Mouse (Mus musculus) lung, postnatal 10 days (tissue): ENCODE data around the gene Fam57a.
"Not testable (repeated sequence)": the region's sequence is repeated elsewhere in the genome, so short reads cannot be mapped to it uniquely, and the experiment has no call there.

ENCODE experiments used
- DNase-seq: peaks from one replicate; pipeline ENCODE4 v3.0.0; 2021

The Fam57a gene

DNA sequence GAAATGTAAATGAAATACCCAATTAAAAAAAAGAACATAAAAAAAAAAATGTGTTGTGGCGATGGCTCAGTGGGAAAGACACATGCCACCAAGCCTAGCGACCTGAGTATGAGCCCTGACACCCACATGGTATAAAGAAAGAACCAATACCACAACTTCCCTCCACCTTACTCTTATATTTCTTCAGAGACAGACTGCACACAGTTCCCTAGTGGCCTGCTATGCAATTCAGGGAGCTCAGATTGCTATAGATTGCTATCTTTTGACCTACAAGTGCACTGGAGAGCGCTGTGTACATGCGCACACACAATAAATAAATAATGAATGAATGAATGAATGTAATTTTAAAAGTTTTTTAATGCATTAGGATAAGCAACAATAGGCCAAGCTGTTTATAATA, 4.3 kb downstream of the Fam57a start:
- no peak for DNase-seq

DNA sequence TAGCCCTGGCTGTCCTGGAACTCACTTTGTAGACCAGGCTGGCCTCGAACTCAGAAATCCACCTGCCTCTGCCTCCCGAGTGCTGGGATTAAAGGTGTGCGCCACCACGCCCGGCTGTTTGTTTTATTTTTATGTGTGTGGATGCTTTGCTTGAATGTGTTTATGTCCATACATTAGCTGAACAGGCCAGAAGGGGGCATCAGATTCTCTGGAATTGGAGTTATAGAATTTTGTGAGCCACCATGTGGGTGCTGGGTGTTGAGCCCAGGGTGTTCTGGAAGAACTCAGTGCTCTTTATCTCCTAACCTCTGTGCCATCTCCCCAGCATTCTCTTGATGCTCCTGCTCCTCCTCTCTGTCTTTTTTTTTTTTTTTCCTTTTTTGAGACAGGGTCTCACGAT, 7.4 kb downstream of the Fam57a start:
- DNase-seq: no peak

DNA sequence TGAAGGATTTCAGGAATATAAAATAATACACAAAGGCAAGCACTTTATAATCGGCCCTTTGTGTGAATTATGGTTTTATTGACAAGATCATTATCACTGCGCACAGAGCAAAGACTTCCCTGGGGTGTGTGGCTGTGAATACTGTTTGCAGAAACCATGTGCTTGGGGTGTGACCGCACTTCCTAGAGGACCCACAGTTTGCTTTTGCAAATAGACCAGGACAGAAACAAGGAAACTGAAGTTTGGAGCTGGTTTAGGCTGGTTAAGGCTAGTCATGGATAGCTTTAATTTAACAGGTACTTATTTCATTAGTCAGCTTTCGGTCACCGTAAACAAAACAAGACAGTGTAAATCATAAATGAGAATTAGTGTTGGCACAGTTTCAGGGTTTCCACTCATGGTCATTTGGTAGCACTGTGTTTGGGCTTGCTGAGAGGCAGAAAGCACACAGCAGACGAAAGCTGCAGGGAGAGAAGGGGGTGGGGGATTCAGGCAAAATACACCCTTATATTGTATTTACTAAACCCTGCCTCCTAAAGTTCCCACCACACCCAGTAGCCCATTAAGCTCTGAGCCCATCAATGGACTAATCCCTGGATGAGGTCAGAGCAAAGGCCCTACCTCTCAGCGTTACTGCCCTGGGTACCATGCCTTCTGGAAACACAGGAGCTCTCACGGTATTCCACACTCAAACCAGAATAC, 17.0 kb downstream of the Fam57a start:
- DNase-seq: no peak

DNA sequence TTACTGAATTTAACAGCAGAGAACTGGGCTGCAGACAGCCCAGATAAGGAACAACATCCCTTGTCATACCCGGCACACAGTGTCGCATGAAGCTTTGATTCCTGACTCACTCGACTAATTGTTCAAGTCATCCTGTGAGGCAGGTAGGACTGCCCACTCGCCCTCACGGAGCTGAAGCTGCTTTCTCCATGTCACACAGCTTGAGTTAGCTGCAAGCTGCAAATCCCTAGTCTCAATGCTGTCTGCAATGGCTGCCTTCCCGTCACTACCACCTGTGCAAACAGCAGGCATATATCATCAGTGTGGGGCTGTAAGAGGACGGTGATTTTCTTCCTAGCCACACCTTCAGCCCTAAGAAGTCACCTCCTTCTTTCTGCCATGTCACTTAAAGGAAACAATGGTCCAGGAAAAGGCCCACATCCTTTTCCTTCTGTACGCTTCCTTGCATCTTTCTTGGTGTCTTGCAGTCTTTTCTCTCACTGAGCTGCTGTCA, 17.6 kb downstream of the Fam57a start:
- DNase-seq: no peak

DNA sequence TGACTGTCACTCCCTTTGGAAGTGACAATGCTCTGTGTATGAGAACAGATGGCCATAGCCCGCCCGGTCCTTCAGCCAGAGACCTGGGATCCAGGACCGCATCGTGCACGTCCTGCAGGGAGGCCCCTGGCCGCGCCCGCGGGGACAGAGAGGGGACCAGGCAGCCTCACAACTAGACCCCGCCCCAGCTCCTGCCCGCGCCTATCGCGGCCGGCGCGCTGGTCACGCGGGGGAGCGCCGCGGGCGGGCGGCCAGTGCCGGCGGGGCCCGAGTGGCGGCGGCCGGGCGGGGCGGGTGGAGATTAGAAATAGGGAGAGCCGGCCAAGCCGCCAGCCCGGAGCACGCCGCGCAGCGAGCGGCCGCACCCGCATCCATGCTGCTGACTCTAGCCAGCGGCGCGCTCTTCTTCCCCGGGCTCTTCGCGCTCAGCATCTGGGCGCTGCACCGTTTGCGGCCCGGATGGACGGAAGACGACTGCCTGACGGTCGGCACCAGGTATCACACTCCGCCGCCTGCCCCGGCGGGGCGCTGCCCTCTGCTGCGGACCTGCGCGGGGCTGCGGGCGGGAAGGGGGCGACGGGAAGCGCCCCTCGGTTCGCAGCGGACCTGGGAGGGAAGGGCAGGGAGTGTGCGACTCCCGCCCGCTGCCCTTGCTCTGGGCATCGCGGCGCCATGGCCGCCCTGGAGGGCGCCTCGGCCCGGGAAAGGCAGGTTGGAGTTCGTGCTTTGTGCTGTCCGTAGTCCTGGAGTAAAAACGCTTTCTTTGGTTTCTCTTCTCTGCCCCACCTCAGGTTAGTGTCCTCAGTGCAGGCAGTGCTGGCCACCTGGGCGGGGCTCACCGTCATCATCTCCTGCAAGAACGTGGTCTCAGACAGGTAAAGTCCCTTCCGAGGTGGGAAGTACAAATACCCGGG, 22.5 kb downstream of the Fam57a start:
- DNase-seq: peak; percentile 92

DNA sequence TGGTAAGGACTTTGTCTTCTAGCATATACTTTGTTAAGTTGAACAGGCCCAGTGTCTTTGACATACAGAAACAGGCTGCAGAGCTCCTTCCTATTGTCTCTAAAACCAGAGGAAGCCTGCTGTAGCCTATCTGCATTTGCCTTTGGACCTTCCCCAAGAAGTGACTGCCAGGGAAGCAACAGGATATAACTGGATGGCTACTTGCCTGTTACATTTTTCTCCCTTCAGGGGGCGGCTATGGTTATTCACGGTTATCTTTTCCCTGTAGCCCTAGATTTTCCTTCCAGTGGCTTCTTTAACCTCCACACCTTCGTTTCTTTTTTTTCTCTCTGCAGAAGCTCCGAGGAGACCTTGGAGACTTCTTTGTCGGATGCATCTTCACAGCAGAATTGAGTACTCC, 27.3 kb downstream of the Fam57a start:
- no peak for DNase-seq

DNA sequence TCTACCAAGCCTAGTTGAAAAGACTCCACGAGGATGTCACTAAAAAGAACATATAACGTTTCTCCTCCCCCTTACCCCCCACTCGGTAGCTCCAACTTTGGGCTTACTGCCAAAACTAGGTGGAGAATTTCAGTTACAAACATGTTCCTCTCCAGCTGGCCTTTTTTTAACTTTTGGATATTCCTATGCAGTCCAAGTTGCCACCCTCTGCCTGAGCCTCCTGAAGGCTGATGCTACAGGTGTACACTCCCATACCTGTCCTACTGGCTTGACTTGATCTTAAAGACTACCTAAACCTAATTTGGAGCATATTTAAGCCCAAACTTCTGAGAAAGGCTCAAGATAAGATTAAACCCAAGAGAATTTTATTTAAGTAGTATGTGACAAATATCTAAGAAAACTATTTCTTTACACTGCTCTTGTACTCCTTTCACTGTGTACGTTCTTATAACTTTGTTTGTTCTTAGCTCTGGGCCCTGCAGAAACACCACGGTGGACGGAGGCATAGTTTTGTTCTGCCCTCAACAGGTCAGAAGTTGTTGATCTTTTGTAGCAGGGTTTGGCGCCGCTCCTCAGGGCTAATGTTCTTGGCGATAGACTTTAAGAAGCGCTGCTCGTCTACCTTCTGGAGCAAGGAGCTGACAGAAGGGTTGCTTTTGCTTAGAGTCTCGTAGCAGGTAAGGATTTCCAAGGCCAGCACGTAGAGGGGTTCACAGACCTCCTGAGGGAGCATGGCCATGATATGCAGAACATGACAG, 30.9 kb downstream of the Fam57a start:
- no peak for DNase-seq

DNA sequence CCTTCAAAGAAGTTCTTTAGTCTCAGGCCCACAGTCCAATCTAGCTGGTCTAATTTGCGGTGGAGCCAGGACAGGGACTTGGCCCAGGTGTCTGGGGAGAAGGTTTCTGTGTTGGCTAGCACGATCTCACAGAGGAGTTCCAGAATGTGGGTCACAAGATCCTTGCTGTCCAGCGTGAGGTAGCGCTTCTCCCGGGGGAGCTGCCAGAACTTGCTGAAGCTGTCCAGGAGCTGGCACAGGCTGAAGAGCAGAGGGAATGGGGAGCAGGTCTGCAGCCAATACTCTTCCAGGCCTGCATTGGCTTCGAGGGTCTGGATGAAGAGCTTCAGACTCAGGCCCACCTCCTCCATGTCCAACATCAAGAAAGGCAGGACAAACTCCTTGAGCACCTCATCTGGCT, 32.1 kb downstream of the Fam57a start:
- not testable (repeated sequence) for DNase-seq

DNA sequence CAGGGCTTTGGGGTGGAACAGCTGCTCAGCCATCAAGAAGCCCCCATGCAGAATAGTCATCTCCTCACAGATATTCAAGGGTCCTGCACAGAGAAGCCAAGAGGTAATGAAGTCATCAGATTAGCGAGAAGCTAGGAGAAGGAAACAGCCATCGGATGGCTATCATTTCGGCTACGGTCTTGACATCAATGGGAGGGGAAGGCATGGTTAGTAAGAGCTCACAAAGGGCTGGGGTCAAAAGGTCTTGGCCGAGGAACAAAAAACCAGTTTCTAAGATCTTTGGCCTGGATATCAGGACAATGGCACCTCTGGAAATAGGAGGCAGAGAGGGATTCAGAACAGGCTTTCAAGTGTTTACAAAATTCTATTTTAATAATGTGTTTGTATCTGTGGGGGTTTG, 34.4 kb downstream of the Fam57a start:
- DNase-seq: no peak

DNA sequence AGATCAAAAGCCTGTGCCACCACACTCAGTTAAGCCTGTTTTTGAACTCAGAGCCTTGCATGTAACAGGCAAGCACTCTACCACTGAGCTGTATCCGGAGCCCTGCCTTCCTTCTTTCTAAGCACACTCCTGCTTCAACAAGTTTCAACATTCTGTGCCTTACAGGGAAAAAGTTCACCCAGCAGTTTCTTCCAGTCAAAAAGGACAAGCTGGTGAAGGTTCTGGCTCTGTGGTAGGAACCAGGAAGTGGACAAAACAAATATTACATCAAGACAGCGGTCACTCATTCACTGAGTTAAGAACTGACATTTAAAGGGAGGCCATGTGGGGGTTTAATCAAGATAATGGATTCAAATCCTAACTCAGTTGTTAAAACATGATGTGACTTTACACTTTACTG, 35.5 kb downstream of the Fam57a start:
- DNase-seq: no peak

DNA sequence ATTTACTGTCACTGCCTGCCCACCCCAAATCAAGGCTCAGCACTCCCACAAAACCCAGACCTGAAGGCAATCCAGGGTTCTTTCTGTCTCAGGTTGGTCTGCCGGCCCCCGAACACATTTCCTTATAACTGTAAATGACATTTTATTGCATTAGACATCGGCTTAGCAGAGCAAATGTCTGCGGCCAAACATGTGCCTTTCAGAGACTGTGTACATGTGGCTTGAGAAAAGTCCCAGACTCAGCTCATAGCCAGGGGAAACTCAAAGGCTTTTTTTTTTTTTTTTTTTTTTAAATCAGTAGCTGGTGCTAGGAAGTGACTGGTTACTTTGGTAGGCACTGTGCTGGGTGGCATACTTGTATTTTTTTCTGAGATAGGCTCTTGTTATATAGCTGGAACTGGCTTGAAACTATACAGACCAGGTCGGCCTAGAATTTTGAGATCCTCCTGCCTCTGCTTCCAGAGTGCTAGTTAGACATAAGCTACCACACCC, 36.6 kb downstream of the Fam57a start:
- DNase-seq: no peak

DNA sequence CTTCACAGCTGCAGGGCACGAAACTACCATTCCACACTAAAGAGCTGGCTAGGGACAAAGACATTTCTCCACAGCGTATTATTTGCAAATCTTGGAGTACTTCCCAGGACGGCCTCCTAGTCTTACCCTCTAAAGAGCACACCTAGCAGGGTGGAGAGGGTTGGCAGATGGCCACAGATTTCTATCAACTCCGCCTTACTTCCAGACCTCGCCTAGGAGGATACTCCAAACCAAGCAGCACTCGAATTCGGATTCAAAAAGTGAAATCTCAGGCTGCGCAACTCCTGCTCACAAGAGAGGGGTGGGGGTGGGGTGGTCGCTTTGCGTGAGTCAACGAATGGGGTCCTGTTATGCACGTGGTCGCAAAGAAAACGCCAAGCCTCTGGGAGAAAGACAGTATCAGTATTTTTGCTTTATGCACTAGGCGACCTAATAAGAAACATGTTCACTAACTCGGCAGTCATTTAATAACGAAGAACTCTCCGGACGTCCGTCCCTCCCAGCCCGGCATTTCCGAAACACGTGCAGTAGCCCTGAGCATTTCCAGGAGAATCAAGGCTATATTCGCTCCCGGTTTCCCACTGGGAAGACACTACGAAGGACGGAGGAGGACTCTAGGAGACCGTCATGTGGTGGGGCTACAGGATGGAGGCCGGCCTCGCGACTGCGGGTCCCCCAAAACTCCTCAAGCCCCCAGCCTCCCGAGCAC, 37.4 kb downstream of the Fam57a start:
- DNase-seq: peak; percentile 82

DNA sequence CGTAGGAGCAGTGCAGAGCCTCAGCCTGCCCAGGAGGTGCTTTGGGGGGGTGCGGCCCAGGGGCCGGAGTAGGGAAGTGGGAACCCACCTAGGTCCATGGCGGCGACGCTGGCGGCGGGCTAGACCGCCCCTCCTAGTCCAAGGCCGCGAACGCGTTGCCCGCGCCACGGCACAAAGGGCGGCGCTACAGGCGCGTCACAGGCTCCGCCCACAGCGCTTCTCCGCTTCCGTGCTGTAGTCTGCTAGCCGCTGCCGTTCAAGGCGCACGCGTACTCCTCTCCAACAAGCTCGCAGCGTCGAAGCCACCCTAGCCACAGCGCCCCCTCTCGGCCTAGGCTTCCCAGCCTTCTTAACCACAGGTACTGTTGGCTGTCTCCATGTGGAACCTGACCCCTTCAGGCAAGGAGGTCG, 37.9 kb downstream of the Fam57a start, which contains the start of the genes Dbil5 and Gemin4:
Gene Dbil5 (plus strand): TSS at position 219 of the 411 bp plus-strand sequence.
Gene Gemin4 (minus strand): TSS at position 275 of the 411 bp plus-strand sequence.
- DNase-seq: peak; percentile 98

DNA sequence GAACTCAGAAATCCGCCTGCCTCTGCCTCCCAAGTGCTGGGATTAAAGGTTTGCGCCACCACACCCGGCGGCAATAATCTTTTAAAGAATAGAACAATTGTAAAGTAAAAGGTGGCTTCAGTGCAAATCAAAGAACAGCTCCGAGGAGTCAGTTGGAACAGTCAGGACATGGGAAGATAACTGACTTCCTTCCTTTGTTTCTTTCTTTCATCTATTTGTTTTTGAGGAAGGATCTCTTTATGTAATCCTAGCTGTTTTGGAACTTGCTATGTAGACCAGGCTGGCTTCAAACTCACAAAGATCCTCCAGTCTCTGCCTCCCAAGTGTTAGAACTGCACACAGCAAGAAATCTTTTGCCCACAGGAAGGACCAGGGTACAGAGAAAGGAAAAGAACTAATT, 45.2 kb downstream of the Fam57a start:
- DNase-seq: no peak

DNA sequence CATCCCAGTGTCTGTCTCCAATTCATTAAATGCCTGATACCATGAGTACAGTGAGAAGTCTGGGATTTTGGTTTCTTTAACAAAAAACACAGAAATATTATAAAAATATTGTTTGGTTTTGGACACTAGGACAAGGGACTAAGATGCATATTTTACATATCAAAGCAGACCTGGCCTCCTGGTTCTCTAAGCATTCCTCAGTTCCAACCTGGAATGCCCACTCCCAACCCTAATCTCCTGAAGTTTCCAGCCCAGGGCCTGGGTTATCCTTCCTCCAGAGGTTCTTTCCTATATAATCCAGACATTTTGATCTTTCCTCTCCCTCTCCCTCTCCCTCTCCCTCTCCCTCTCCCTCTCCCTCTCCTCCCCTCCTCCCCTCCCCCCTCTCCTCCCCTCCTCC, 45.6 kb downstream of the Fam57a start:
- DNase-seq: no peak

DNA sequence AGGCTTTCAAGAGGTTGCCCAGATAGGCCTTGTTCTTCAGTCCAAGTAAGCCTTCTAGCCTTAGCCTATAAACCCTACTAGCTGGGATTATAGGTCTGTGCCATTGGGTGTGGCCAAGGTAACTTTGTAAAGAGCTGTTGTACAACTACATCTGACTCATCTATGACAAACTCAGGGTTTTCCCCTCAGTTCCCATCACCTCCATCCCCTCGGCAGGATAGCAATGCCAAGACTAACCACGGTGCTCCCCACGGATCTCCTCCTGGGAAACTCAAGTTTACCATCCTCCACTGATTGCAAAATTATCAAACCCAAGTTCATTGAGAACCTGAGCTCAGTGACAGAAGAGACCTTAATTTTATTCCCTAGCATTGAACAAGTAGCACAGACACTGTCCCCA, 56.7 kb downstream of the Fam57a start:
- DNase-seq: no peak

DNA sequence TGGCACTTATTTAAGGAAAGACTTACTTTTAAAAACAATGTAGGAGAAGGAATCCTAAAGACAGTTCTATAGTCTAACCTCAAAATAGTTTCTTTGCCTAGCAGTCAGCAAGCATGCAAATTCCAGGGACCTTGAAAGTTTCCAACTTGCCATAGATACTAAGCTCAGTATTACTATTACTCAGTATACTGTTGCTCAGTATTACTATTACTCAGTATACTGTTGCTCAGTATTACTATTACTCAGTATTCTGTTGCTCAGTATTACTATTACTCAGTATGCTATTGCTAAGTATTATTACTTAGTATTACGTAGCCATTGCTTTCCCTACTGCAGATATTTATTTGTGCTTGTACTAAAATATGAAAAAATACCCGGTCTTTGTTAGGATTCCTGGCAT, 60.3 kb downstream of the Fam57a start:
- DNase-seq: no peak

DNA sequence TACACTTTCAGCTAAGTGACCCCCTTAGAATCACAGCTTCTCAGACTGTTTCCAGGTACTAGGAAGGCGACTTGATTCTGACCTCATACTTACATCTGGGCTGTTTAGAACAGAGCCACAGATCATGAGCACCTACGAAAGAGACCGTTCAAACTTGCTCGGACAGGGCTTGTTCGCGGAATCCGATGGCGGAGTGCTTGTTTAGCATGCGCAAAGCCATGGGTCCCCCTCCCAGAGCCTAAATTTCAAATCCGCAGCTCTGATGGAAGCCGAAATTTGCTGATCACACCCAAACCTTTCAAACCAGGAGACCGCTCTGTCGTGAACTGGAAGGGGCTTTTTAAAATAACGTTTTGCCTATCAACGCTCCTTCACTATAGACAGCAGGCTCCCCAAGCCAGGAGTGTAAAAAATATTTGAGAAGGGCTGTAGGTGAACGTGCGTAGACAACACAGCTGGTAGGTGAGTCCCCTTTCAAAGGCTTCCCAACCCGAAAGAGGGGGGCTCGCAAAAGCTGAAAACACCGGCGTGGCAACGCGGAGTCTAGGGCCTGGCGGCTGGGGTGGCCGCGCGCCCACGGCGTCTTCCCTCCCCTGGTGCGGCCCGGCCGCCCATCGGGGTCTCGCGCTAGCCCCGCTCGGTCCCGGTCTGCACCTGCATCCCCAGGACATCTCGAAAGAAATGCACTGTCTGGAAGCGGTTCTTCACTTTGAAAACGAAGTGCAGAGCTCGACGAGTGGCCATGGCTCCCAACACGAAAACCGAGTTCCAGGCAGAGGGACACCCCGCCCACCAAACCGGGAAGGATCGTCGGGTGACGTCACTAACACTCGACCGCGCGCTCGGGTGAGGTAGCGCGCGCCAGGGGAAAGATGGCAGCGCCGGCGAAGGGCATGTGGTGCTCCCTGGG, 63.7 kb downstream of the Fam57a start, which contains the start of the genes Mrm3 and Glod4:
Gene Mrm3 (plus strand): TSS at position 815 of the 910 bp plus-strand sequence.
Gene Glod4 (minus strand): TSS at position 825 of the 910 bp plus-strand sequence.
- DNase-seq: peak; percentile 96

DNA sequence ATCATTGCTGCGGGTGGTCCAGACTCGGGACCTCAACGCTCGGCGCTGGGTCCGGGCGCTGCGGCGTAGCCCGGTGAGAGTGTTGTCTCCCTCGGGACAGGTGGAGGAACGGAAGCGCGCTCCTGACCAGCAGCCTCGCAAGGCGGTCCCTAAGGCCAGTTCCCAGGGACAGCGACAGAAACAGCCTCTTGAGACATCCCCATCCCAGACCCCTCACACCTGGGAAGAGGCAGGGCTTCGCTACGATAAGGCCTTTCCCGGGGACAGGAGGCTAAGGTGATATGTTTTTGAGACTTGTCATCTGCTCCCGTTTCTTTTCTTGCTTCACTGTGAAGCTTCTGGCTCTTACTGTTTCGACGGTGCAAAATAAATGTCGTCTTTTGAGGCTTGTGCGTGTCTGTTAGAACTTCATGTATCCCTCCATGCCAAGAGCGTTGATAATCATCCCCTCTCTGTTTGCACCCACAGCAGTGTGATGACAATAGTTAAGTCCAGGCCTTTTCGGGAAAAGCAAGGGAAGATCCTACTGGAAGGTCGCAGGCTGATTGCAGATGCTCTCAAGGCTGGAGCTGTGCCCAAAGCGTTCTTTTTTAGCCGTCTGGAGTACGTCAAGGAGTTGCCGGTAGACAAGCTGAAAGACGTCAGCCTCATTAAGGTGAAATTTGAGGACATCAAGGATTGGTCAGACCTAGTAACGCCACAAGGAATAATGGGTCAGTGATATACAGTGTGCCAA, 64.5 kb downstream of the Fam57a start:
- DNase-seq: no peak

DNA sequence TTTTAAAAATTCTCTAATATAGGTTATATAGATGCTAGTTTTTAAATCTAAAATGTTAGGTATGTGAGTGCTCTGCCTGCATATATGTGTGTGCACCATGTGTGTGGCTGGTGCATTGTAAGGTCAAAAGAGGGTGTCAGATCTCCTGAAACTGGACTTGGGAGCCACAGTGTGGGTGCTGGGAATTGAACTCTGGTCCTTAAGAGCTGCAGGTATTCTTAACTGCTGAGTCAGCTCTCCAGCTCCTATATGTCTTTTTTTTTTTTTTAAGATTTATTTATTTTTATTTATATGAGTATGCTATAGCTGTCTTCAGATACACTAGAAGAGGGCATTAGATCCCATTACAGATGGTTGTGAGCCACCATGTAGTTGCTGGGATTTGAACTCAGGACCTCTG, 67.0 kb downstream of the Fam57a start:
- DNase-seq: no peak
